Mouse (Mus musculus) neutrophil, adult 65 days (primary cell): ENCODE measurements around the gene Abca17. TPM values are rescaled to one million over a fixed set of nuclear protein-coding genes. Genes with fewer than 3 reads are reported as not detected.

Experiments
- total RNA-seq: library from RNA; stranded (reverse); gene quantifications from 2 replicates; pipeline ENCODE4 v1.2.4, GENCODE M21; 2023

Abca17 gene
- total RNA-seq, result 0.14 and 0.35 TPM in 2 replicates

DNA sequence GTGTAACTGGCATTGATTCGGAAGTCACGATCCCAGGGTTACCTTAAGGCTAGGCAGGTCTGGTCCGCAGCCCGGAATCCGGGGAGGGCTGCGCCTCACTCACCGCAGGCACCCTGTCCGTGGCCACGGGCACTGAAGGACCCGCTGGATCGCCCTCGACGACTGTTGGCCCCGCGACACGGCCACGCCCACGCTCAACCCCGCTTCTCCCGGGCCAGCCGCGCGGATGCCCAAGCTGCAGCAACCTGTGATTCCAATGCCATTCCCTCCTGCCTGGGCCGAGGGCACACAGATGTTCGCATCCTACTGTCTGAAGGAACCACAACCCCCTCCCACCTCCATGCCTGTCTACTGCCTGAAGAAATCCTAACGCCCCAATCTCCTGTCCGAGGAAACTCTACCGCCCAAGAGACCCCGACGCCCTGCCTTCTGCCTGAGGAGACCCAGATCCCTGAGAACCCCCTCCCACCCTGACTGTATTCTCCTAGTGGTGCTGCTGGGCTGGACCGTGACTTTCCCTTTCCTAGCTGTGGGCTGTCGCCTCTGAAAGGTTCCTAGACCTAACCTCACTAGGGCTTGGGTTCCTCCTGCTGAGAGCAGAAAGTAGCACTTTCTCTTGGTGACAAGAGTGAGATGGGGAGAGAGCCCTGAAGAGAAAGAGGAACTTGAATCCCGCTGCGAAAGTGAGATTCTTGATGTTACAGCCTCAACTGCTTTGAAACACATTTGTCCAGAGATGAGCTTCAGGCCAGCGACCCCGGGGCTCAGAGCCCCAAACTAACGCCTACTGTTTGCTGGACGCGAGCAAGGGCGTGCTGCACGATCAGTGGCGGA is at the start of gene Abca17:
TSS of gene Abca17 (minus strand) at position 143 of the 834 bp plus-strand sequence.

DNA sequence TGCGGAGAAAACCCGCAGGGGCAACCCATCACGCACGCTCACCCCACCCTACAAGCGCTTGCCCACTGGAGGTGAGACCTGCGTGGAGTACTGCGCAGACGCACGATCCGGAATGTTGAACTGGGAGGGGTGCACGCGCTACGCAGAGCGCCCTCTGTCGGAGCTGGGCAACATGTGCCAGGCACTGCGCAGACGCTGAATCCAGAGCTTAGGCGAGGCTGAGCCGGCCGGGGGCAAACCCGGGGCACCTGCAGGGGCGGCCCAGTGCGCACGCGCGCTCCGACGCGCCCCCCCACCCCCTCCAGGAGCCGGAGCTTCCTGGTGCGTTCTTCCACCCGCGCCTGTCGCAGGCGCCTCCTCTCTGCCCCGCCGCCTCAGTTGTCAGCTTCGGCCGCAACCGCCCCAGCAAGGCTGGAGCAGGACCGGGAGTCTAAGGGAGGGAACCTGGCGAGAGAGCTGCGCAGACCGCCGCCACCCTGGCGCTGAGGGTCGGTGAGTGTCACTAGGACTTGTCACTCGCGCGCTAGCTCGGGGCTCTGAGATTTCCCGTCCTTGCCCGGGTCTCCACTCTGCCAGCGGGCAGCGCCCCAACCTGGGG is 991 bp upstream of the Abca17 start, which contains the start of gene Abca3:
TSS of gene Abca3 (plus strand) at position 191 of the 598 bp plus-strand sequence.

DNA sequence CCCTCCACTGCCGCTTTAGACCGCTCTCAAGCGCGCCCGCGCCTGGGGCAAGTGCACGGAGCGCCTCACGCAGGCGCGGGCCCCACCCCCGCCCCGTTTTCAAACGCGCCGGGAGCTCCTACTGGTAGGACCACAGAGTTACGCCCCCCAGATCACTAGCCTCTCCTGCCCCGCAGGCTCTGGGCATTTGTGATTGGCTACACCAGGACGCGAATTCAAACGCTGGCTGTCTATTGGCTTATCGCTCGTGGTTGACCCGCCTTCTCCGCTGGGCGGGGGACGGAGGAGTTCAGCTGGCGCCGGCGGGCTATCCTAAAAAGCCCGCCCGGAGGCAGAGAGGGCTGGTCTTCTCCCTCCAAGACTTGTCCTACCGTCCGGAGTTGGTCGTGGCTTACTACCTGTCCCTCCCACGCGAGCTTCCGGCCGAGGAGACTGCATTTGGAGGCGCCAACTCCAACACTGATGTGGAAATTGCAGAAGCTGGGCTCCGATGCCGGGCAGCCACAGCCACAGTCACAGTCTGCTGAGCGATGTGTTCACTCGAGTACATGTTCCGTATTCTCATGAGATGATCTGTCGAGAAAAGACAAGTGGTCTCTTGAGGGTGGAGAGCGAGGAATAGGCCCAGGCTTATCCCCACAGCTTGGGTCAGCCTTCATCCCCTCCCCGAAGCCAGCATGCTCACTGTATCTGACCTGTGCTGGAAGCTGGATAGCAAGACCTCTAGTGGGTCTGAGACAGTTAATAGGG is 99.4 kb downstream of the Abca17 start, which contains the start of gene Ccnf:
TSS of gene Ccnf (minus strand) at position 165 of the 750 bp plus-strand sequence.

DNA sequence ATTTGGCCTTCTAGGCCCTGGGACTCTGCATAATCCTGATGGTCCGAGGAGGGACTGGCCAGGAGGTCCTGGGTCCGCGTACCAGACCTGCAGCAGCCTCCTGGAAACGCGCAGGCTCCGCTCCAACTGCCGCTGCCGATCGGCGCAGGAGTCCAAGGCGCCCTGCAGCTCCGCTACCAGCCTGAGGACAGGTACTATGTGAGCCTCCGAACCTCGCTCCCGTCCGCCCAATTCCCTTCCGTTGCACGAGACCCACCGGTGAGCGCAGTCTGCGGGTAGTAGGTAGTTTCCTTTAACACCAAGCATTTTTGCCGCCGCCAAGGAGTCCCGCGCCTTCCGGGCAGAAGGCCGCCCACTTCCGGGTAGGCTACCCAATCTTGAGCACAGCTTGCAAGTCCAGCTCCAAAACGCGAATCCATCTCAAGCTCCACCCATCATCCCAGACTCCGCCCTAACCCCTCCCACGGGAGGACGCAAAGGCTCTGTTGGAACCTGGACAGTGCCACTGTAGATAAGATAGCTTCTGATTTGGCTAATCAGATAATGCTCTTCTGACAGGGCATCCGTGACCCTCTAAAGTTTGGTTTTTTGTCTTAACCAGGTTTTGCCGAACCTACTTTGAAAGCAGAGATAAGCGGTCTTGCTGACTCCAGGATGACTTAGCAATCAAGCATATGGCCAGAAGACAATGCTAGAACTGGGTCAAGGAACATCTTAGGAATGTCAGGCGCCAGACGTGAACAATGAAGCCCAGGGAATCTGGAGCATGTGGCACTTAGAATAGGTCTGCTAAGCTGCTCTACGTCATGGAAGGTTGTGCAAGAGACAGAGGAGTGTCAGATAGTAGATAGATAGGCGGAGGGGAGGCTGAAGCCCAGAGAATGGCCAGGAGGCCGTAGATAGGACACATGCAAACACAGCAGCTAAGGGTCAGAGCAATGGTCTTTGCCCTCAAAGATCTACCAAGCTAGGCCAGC is 130.1 kb downstream of the Abca17 start, which contains the start of gene Tedc2:
TSS of gene Tedc2 (minus strand) at position 417 of the 977 bp plus-strand sequence.

Other genes with a start within 250 kb of the Abca17 start
- 41.2 and 57.5 TPM in 2 replicates for gene Pdpk1, start 200.1 kb downstream of the Abca17 start, total RNA-seq
- gene Amdhd2, start 187.3 kb downstream of the Abca17 start, total RNA-seq, result 64.2 and 79.3 TPM in 2 replicates
- 421 and 428 TPM in 2 replicates for gene Atp6v0c, start 181.4 kb downstream of the Abca17 start, total RNA-seq
- gene Tbc1d24, start 145.5 kb downstream of the Abca17 start, total RNA-seq, result 9.4 and 13.1 TPM in 2 replicates
- 0.23 and 0.82 TPM in 2 replicates for gene Ntn3, start 141.5 kb downstream of the Abca17 start, total RNA-seq
- gene Tedc2, start 130.2 kb downstream of the Abca17 start, total RNA-seq, result 9.4 and 12.1 TPM in 2 replicates
- gene Ccnf, start 99.6 kb downstream of the Abca17 start, total RNA-seq, result 48.8 and 75.2 TPM in 2 replicates
- gene Abca3, start 882 bp upstream of the Abca17 start, total RNA-seq, result 25.4 and 25.7 TPM in 2 replicates
- gene Rnps1, start 63.5 kb upstream of the Abca17 start, total RNA-seq, result 61.1 and 89.8 TPM in 2 replicates
- 9.7 and 10.9 TPM in 2 replicates for gene Eci1, start 75.6 kb upstream of the Abca17 start, total RNA-seq
- gene Dnase1l2, start 92.0 kb upstream of the Abca17 start, total RNA-seq, result 1.7 and 2.2 TPM in 2 replicates
- 40.1 and 46.7 TPM in 2 replicates for gene E4f1, start 119.2 kb upstream of the Abca17 start, total RNA-seq
- gene Pgp, start 119.3 kb upstream of the Abca17 start, total RNA-seq, result 21.5 and 26.4 TPM in 2 replicates
- 0.98 TPM in 1 of 2 replicates, not detected in the other for gene Bricd5, start 122.8 kb upstream of the Abca17 start, total RNA-seq
- 35.2 and 41.1 TPM in 2 replicates for gene Mlst8, start 128.0 kb upstream of the Abca17 start, total RNA-seq
- not detected in 2 replicates for gene Caskin1, start 137.5 kb upstream of the Abca17 start, total RNA-seq
- 123 and 145 TPM in 2 replicates for gene Traf7, start 176.9 kb upstream of the Abca17 start, total RNA-seq
- 0.38 TPM in 1 of 2 replicates, not detected in the other for gene Rab26, start 183.1 kb upstream of the Abca17 start, total RNA-seq
- gene Pkd1, start 198.8 kb upstream of the Abca17 start, total RNA-seq, result 15.6 and 23.9 TPM in 2 replicates